Mouse (Mus musculus) MEL (cell line): ENCODE results near the gene Nudt22. TPM values are rescaled to one million over a fixed set of nuclear protein-coding genes. Genes with fewer than 3 reads are reported as not detected.

ENCODE experiments used
- DNase-seq: peaks from one replicate; pipeline ENCODE4 v3.0.0; 2011; ENCODE audit warnings: low read depth, low spot score
- H3K27ac ChIP-seq: 2 replicates; pipeline ENCODE4 v1.5.1; 2012; ENCODE audit warnings: low read depth, mild to moderate bottlenecking, control low read depth, low read length, moderate library complexity; ENCODE audit not compliant: control insufficient read depth
- H3K27me3 ChIP-seq, 2 experiments: fragments of 150-350 bp in 1 of 2; sonication (generic) in 1 of 2; 2 replicates each; pipeline ENCODE4 v1.6.1; 2012; ENCODE audit warnings: low read length in 2 of 2, mild to moderate bottlenecking in 2 of 2, improper control_type of control experiment in 1 of 2, moderate library complexity in 1 of 2; ENCODE audit not compliant: insufficient read depth in 2 of 2, control insufficient read depth in 1 of 2
- H3K36me3 ChIP-seq, 2 experiments: 2 replicates each; pipeline ENCODE4 v1.6.1; 2012 to 2014; ENCODE audit warnings: low read length in 2 of 2, improper control_type of control experiment in 1 of 2, inconsistent platforms in 1 of 2, mild to moderate bottlenecking in 1 of 2; ENCODE audit not compliant: insufficient read depth in 2 of 2, control insufficient read depth in 1 of 2
- H3K4me1 ChIP-seq, 2 experiments: fragments of 150-350 bp in 1 of 2; sonication (generic) in 1 of 2; 2 replicates each; pipeline ENCODE4 v1.6.1; 2012; ENCODE audit warnings: low read length in 2 of 2, improper control_type of control experiment in 1 of 2, mild to moderate bottlenecking in 1 of 2; ENCODE audit not compliant: insufficient read depth in 2 of 2, control insufficient read depth in 1 of 2
- H3K4me3 ChIP-seq, 2 experiments: fragments of 150-350 bp in 1 of 2; sonication (generic) in 1 of 2; 2 replicates each; pipeline ENCODE4 v1.5.1; 2012; ENCODE audit warnings: low read depth in 2 of 2, low read length in 2 of 2, mild to moderate bottlenecking in 2 of 2, moderate library complexity in 2 of 2, control low read depth in 1 of 2, improper control_type of control experiment in 1 of 2; ENCODE audit not compliant: control insufficient read depth in 1 of 2, insufficient read depth in 1 of 2
- H3K79me2 ChIP-seq: 2 replicates; pipeline ENCODE4 v1.6.1; 2012; ENCODE audit warnings: mild to moderate bottlenecking, low read length, moderate library complexity; ENCODE audit not compliant: control insufficient read depth, poor library complexity, insufficient read depth
- H3K9ac ChIP-seq: 2 replicates; pipeline ENCODE4 v1.6.1; 2012; ENCODE audit warnings: low read depth, mild to moderate bottlenecking, control low read depth, low read length, moderate library complexity; ENCODE audit not compliant: control insufficient read depth, poor library complexity, severe bottlenecking
- H3K9me3 ChIP-seq: fragments of 150-350 bp; sonication (generic); replicated peaks from 2 replicates; pipeline ENCODE4 v1.6.1; 2012; ENCODE audit warnings: mild to moderate bottlenecking, low read length, improper control_type of control experiment, moderate library complexity; ENCODE audit not compliant: insufficient read depth
- E2F4 ChIP-seq: IDR thresholded peaks from 2 replicates; pipeline ENCODE4 v1.6.1; 2011; ENCODE audit warnings: low read depth, low read length, improper control_type of control experiment, borderline replicate concordance
- EP300 ChIP-seq, 2 experiments: IDR thresholded peaks; 2 replicates each; pipeline ENCODE4 v1.6.1; 2011; ENCODE audit warnings: improper control_type of control experiment in 2 of 2, low read length in 2 of 2, low read depth in 1 of 2, mild to moderate bottlenecking in 1 of 2
- HCFC1 ChIP-seq: IDR thresholded peaks from 2 replicates; pipeline ENCODE4 v1.6.1; 2012; ENCODE audit warnings: low read depth, mild to moderate bottlenecking, inconsistent platforms, low read length, improper control_type of control experiment, moderate library complexity
- JUND ChIP-seq: IDR thresholded peaks from 2 replicates; pipeline ENCODE4 v1.6.1; 2011; ENCODE audit warnings: low read depth, mild to moderate bottlenecking, improper control_type of control experiment, low read length
- KAT2A ChIP-seq: conservative IDR thresholded peaks from 2 replicates; pipeline ENCODE4 v1.6.1; 2012; ENCODE audit warnings: low read depth, low read length, improper control_type of control experiment, inconsistent platforms
- MAX ChIP-seq: IDR thresholded peaks from 2 replicates; pipeline ENCODE4 v1.6.1; 2011; ENCODE audit warnings: low read length, improper control_type of control experiment
- MXI1 ChIP-seq: IDR thresholded peaks from 2 replicates; pipeline ENCODE4 v1.6.1; 2011; ENCODE audit warnings: mild to moderate bottlenecking, low read depth, low read length, improper control_type of control experiment
- NELFE ChIP-seq: IDR thresholded peaks from 2 replicates; pipeline ENCODE4 v1.6.1; 2011; ENCODE audit warnings: low read depth, low read length, improper control_type of control experiment
- POLR2A ChIP-seq, 2 experiments: IDR thresholded peaks; 2 replicates each; pipeline ENCODE4 v1.6.1; 2011 to 2012; ENCODE audit warnings: low read length in 2 of 2, mild to moderate bottlenecking in 2 of 2, control low read depth in 1 of 2, improper control_type of control experiment in 1 of 2, low read depth in 1 of 2, moderate library complexity in 1 of 2; ENCODE audit not compliant: control insufficient read depth in 1 of 2, insufficient read depth in 1 of 2, poor library complexity in 1 of 2
- POLR2AphosphoS2 ChIP-seq: IDR thresholded peaks from 2 replicates; pipeline ENCODE4 v1.6.1; 2011; ENCODE audit warnings: low read length, improper control_type of control experiment
- SIN3A ChIP-seq: IDR thresholded peaks from 2 replicates; pipeline ENCODE4 v1.6.1; 2012; ENCODE audit warnings: low read length, improper control_type of control experiment, inconsistent platforms
- USF1 ChIP-seq: IDR thresholded peaks from 2 replicates; pipeline ENCODE4 v1.6.1; 2014; ENCODE audit warnings: low read depth, mild to moderate bottlenecking, inconsistent platforms, low read length, improper control_type of control experiment, moderate library complexity
- USF2 ChIP-seq, 2 experiments: IDR thresholded peaks; 2 replicates each; pipeline ENCODE4 v1.6.1; 2011 to 2012; ENCODE audit warnings: improper control_type of control experiment in 2 of 2, low read length in 2 of 2, borderline replicate concordance in 1 of 2, inconsistent platforms in 1 of 2, low read depth in 1 of 2, mild to moderate bottlenecking in 1 of 2; ENCODE audit not compliant: insufficient read depth in 1 of 2
- ZMIZ1 ChIP-seq: IDR thresholded peaks from 2 replicates; pipeline ENCODE4 v1.6.1; 2012; ENCODE audit warnings: low read depth, mild to moderate bottlenecking, inconsistent platforms, low read length, improper control_type of control experiment, moderate library complexity
- polyA plus RNA-seq, 2 experiments: library from polyadenylated mRNA; stranded (reverse) in 1 of 2; unstranded in 1 of 2; fragments of >175 nt in 1 of 2; fragments of >200 nt in 1 of 2; gene quantifications; 2 replicates each; pipeline versions ENCODE4 v1.2.1 to v1.2.4; 2012; ENCODE audit warnings: low replicate concordance in 2 of 2, low read depth in 1 of 2; ENCODE audit not compliant: insufficient read length in 2 of 2, insufficient read depth in 1 of 2, missing spikeins in 1 of 2
- total RNA-seq: library from RNA; depleted of rRNA; stranded (reverse); fragments of 300-350 nt; gene quantifications from 2 replicates; pipeline ENCODE4 v1.2.3, GENCODE M21; 2012

The Nudt22 gene
- total and polyA plus RNA-seq, 3 experiments = 30.8 to 32.1 TPM; not detected in 1

- DNase-seq = no peak
- no peaks in the 10 kb centered on the region for H3K9me3 ChIP-seq
- TF ChIP-seq SIN3A = peak; percentile 11; the same call in 1 of the 2 replicates
- peak; percentile 18; the same call in 1 of the 2 replicates for TF ChIP-seq MAX
- no peak for TF ChIP-seq NELFE
- no peak for TF ChIP-seq E2F4
- TF ChIP-seq USF1 = no peak
- TF ChIP-seq KAT2A = no peak
- peak overlapping the region; percentile 40 for H3K27ac ChIP-seq
- peaks cover 0 to 7% of the 10 kb centered on the region in 2 experiments; a peak in 2 of 4 replicates for H3K36me3 ChIP-seq
- peaks cover 7% of the 10 kb centered on the region; the same call in 1 of the 2 replicates for H3K79me2 ChIP-seq
- H3K9ac ChIP-seq = peak overlapping the region; percentile 94
- peaks cover 12 to 19% of the 10 kb centered on the region in 2 experiments for H3K4me1 ChIP-seq
- H3K27me3 ChIP-seq = no peaks in the 10 kb centered on the region
- peak overlapping the region; percentile 78 to 85 for H3K4me3 ChIP-seq
Observed at GRCm38 (mm10) chr19:6987904-6988285, 8.0 kb downstream of the Nudt22 start.

GRCm38 (mm10) chr19:6987061-6987903 lies 8.6 kb downstream of the Nudt22 start, which contains the start of gene Vegfb:
Gene Vegfb (minus strand): TSS chr19:6987651.
- H3K27ac ChIP-seq = peak within 1 kb of the TSS; percentile 55
- peaks cover 7% of the 10 kb centered on the region; the same call in 1 of the 2 replicates for H3K79me2 ChIP-seq
- peak within 1 kb of the TSS; percentile 78 to 85 for H3K4me3 ChIP-seq
- peak; percentile 68 for DNase-seq
- H3K27me3 ChIP-seq = no peaks in the 10 kb centered on the region
- peaks cover 12 to 18% of the 10 kb centered on the region in 2 experiments for H3K4me1 ChIP-seq
- TF ChIP-seq ZMIZ1 = no peak; the same call in 1 of the 2 replicates
- TF ChIP-seq NELFE = peak; percentile 35
- no peak for TF ChIP-seq USF2 (IDR thresholded peaks at IDR 0.05; ENCODE audit: borderline replicate concordance in 1 of 2, insufficient read depth in 1 of 2, low read depth in 1 of 2, low read length in 2 of 2)
- no peak for TF ChIP-seq EP300 (IDR thresholded peaks at IDR 0.05; ENCODE audit: low read depth in 1 of 2, low read length in 2 of 2)
- peak; percentile 24 for TF ChIP-seq HCFC1
- TF ChIP-seq USF1 = peak; percentile 79
- peak; percentile 39; the same call in 1 of the 2 replicates for TF ChIP-seq SIN3A
- peak; percentile 58; the same call in 1 of the 2 replicates for TF ChIP-seq MXI1
- TF ChIP-seq POLR2A (IDR thresholded peaks at IDR 0.05; ENCODE audit: control insufficient read depth in 1 of 2, insufficient read depth in 1 of 2, low read depth in 1 of 2, low read length in 2 of 2, poor library complexity in 1 of 2) = peak in 1 of 2 experiments; percentile 52; a peak in 2 of 4 replicates
- TF ChIP-seq JUND = no peak
- 0 out of 2 replicates have a peak, but pooled peaks have one; percentile 32 for TF ChIP-seq POLR2AphosphoS2
- no peaks in the 10 kb centered on the region for H3K9me3 ChIP-seq
- H3K36me3 ChIP-seq = peaks cover 0 to 7% of the 10 kb centered on the region in 2 experiments; a peak in 2 of 4 replicates
- H3K9ac ChIP-seq = peak within 1 kb of the TSS; percentile 94
